ENCODE assay signal across 12 mouse cellular contexts in genomic region chr10:18547381-18547780, GRCm38 (mm10). TPM values are rescaled to one million over a fixed set of nuclear protein-coding genes. Genes with fewer than 3 reads are reported as not detected.
"Had no signal": no experiment of that assay in that cellular context is flagged by ENCODE, and none has a peak within 500 bp of the region (broad histone marks: within the 10 kb centered on the region; RNA-seq: fewer than 3 reads in every experiment).

No protein-coding gene starts in this region.

- H3K4me2 ChIP-seq: hindbrain, embryonic 14.5 days; limb, embryonic 15.5 days; midbrain, embryonic 13.5 days; neural tube, embryonic 12.5 days had no signal

- DNase-seq: kidney, adult 11 months; layer of hippocampus, adult 9-11 months; layer of hippocampus, postnatal 36 days; lung, adult 18-20 months had no signal

- H3K27ac ChIP-seq: hindbrain, embryonic 14.5 days; kidney, postnatal 0 days; limb, embryonic 15.5 days; liver, embryonic 14.5 days; midbrain, embryonic 13.5 days; neural tube, embryonic 12.5 days had no signal

- H3K36me3 ChIP-seq: limb, embryonic 15.5 days; midbrain, embryonic 13.5 days; neural tube, embryonic 12.5 days had no signal

- H3K4me3 ChIP-seq: limb, embryonic 15.5 days; midbrain, embryonic 13.5 days; neural tube, embryonic 12.5 days had no signal

- H3K9me3 ChIP-seq: limb, embryonic 15.5 days; midbrain, embryonic 13.5 days; neural tube, embryonic 12.5 days had no signal

- H3K9ac ChIP-seq: hindbrain, embryonic 14.5 days; limb, embryonic 15.5 days; liver, embryonic 14.5 days; midbrain, embryonic 13.5 days; neural tube, embryonic 12.5 days had no signal

- H3K27me3 ChIP-seq: limb, embryonic 15.5 days; neural tube, embryonic 12.5 days had no signal

- ATAC-seq: midbrain, embryonic 13.5 days had no signal

RNA-seq across cellular contexts. Expression of gene Hebp2, which starts 1.5 kb away (rescaled TPM):
- total RNA-seq: megakaryocyte-erythroid progenitor cell, adult 5-6 weeks; neutrophil, adult 5-6 weeks had no signal
